Mouse (Mus musculus): Measurements from ENCODE around the gene Hist1h4f. TPM values are rescaled to one million over a fixed set of nuclear protein-coding genes. Genes with fewer than 3 reads are reported as not detected.

Hist1h4f gene
- polyA plus RNA-seq, 1 experiment: 0.26 TPM

DNA sequence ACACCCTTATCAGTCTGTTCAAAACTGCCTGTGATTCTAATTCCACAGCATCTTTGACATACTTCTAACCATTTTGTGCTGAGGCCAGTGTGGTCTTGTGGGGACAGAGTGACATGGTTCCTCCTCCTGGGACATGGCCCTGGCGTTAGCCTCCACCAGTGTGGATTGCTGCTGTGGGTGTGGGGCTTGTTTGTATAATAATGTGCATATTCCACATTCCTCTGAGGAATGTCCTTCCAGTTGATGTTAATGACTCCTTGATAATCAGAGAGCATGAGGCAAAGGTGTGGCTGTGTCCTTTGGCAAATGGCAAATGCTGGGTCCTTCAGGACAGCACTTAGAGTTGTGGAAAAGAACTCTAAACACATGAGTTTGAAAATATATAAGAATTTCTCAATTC lies 37.9 kb downstream of the Hist1h4f start:
- DNase-seq (ENCODE audit: low spot score): no peak

DNA sequence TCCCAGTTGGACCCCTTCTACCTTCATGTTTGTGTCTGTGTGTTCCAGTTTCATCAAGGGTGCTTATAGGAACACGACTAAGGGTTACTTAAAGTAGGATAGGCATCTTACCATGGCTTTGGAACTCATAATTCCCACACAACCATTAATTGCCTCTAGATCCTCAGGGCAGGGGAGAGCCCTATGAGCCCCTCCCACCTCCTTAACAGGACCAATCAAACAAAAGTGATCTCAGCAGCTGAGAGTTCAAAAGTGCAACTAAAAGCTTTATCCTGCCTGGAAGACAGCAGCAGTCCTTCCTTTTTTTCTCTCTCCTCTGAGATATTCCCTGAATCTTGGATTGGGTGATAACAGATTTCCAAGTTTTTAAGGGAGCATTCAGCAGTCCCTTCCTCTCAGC lies 41.3 kb downstream of the Hist1h4f start:
- DNase-seq (ENCODE audit: low spot score): no peak

DNA sequence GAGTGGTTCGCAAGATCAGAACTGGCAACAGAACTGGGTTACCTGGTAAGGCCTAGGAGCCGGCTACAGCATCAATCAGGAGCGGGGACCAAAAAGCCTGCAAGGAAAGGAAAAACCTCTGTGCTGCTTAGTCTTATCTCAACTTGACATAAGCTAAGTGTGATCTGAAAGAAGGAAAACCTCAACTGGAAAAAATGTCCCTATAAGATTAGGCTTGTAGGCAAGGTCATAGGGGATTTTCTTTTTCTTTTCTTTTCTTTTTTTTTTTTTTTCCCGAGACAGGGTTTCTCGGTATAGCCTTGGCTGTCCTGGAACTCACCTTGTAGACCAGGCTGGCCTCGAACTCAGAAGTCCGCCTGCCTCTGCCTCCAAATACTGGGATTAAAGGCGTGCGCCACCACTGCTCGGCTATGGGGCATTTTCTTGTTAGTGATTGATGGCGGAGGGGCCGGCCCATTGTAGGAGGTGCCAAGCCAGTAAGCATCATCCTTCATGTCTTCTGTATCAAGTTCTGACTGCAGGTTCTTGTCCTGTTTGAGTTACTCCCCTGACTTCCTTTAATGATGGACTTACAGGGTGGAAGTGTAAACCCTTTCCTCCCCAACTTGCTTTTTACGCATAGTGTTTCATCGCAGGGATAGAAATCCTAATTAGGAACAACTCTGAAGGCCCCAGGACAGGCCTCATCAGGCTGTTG lies 44.5 kb downstream of the Hist1h4f start:
- DNase-seq (ENCODE audit: low spot score): no peak

DNA sequence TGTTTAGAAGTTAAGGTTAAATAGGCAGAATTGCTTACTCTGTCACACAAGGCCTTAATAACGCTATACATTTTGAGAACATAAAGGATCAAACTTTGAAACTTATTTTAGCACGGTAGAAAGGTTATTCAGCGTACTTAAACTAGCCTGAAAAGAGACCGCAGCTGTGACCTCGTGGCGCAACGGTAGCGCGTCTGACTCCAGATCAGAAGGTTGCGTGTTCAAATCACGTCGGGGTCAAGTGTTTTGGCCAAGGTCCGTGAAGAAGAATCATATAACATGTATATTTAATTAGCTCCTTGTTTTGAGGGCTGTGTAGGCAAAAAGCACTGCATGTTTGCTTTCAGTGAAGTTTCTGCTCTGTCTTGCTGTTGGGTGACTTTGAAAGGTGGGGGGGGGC lies 45.1 kb downstream of the Hist1h4f start:
- DNase-seq (ENCODE audit: low spot score): no peak

DNA sequence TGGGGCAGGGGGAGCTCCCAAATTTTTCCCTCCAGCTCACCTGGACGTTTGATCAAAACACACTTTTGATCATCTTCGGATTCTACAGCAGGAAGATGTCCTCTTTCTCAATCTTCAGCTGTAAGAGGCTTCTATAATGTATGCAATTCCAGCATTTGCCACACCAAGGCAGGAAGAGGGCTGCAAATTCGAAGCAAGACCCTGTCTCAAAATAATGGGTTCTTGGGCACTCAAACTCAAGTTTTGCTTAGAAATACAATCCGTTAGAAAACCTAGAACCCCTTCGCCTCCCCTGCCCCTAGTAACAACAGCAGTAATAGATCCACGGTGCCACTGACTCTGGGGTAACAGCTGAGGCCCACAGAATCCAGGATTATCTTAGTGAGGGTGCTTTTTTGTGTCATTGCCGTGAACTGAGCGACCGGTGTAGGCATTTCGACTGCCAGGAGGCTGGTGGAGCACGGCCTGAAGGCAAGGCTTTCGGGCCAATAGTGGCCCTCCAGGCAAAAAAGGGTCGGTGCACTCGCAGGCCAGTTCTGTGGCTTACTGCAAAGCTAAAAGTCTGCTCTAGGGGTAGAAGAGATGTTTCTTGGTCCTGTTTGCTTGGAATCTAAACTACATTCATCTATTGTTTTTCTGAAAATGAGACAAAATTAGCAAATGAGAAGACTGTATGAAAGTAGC lies 45.6 kb downstream of the Hist1h4f start:
- DNase-seq (ENCODE audit: low spot score): no peak

DNA sequence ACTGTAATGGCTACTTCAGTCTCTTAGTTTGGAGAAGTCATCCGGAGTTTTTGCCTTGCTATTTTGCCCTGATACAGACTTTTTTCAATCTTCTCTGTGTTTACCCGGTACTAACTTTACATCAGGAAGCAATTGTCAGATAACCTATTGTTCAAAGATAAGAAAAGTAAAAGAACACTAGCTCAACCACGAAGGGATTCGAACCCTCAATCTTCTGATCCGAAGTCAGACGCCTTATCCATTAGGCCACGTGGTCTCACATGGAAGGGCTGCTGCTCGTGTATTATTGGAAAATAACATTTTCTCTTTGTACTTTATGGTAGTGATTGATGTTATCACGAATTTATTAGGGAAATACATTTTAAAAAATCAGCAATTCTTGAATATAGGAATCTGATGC lies 47.7 kb downstream of the Hist1h4f start:
- DNase-seq (ENCODE audit: low spot score): no peak

DNA sequence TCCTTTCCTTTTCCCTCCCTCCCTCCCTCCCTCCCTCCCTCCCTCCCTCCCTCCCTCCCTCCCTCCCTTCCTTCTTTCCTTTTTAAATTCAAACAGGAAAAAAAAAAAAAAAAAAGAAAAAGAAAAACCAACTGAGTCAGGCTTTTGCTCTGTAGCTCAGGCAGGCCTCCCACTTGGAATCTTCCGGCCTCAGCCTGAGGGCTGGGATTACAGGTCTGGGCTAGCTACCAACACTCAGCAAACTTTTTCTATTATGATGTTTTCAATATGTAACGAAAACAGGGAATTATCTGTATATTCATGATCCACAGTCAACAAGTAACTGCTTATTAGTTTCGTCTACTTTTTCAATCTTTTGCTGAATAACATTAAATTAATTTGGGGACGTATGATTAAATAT lies 48.5 kb downstream of the Hist1h4f start:
- DNase-seq (ENCODE audit: low spot score): no peak

DNA sequence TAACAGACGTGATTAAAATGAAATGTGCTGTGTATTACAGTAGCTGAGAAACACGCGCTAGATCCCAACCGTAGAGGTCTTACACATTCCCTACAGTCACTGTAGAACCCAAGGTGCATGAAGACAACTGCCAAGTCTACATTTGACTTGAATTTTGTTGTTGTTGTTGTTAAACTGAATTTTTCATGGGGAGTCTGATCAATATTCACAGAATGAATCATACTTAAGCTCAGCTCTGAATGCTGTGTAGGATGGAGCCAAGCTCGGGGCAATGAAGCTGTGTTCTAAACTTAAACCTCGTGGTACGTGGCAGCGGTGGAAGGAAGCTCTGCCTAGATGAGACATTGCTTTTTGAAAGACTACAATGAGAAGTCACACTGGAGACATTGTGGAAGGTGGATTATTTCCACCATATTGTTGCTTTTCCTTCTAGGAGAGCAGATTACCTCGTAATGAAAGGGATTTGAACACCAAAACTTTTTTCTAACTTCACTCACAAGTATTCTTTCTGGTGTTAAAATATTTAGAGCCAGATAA lies 49.3 kb downstream of the Hist1h4f start:
- DNase-seq (ENCODE audit: low spot score): no peak

DNA sequence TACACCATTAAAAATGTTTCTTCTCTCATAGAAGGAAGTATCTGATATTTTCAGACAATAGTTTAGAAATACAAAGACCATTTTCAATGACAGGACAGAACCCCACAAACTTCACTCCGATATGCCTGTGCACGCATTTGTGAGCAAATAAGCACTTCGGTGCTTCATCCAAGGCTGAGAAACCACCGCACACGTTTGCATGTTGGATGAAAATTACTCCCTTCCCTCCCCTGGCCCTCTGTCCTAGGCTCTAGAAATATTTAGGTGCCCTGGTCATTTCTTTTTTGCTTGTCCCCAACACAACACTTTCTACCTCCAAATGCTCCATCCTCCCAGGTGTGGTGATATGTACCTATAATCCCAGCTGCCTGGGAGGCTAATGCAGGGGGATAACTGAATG lies 49.9 kb downstream of the Hist1h4f start:
- DNase-seq (ENCODE audit: low spot score): no peak

Other genes starting within 250 kb of the Hist1h4f start
- 12.7 and 15.8 TPM in 2 replicates for gene Zfp322a, start 182.4 kb downstream of the Hist1h4f start, polyA plus RNA-seq (2012; rRNA removed)
- 7.9 TPM in 2 replicates for gene Abt1, start 127.8 kb downstream of the Hist1h4f start, polyA plus RNA-seq (2012; rRNA removed)
- gene Btn1a1, start 85.7 kb downstream of the Hist1h4f start, polyA plus RNA-seq (2012; rRNA removed): not detected in 2 replicates
- gene Btn2a2, start 62.8 kb downstream of the Hist1h4f start, polyA plus RNA-seq (2012; rRNA removed): 0.04 TPM in 1 of 2 replicates, not detected in the other
- 27.8 and 30.5 TPM in 2 replicates for gene Hist1h4h, start 20.6 kb downstream of the Hist1h4f start, polyA plus RNA-seq (2012; rRNA removed)
- 1.3 and 5.2 TPM in 2 replicates for gene Hist1h2af, start 17.7 kb downstream of the Hist1h4f start, polyA plus RNA-seq (2012; rRNA removed)
- gene Hist1h3g, start 16.2 kb downstream of the Hist1h4f start, polyA plus RNA-seq (2012; rRNA removed): 0.40 and 0.90 TPM in 2 replicates
- 0.60 and 0.69 TPM in 2 replicates for gene Hist1h2bh, start 8.3 kb downstream of the Hist1h4f start, polyA plus RNA-seq (2012; rRNA removed)
- gene Hist1h3f, start 7.6 kb downstream of the Hist1h4f start, polyA plus RNA-seq (2012; rRNA removed): 0.44 and 0.78 TPM in 2 replicates
- gene Hist1h1d, start 1.6 kb upstream of the Hist1h4f start, polyA plus RNA-seq (2012; rRNA removed): 0.62 and 0.90 TPM in 2 replicates
- gene Hist1h3e, start 10.7 kb upstream of the Hist1h4f start, polyA plus RNA-seq (2012; rRNA removed): 0.83 and 1.6 TPM in 2 replicates
- gene Hist1h2ae, start 19.6 kb upstream of the Hist1h4f start, polyA plus RNA-seq (2012; rRNA removed): 0.15 and 0.53 TPM in 2 replicates
- gene Hist1h2bg, start 19.7 kb upstream of the Hist1h4f start, polyA plus RNA-seq (2012; rRNA removed): 7.4 and 9.9 TPM in 2 replicates
- 0.75 TPM in 1 of 2 replicates, not detected in the other for gene Hist1h2bf, start 22.5 kb upstream of the Hist1h4f start, polyA plus RNA-seq (2012; rRNA removed)
- 1.6 and 1.9 TPM in 2 replicates for gene Hist1h2ad, start 22.7 kb upstream of the Hist1h4f start, polyA plus RNA-seq (2012; rRNA removed)
- 2.5 and 2.6 TPM in 2 replicates for gene Hist1h3d, start 24.1 kb upstream of the Hist1h4f start, polyA plus RNA-seq (2012; rRNA removed)
- 0.47 and 3.4 TPM in 2 replicates for gene Hist1h4d, start 29.9 kb upstream of the Hist1h4f start, polyA plus RNA-seq (2012; rRNA removed)
- 2.6 and 3.4 TPM in 2 replicates for gene Hist1h2be, start 69.5 kb upstream of the Hist1h4f start, polyA plus RNA-seq (2012; rRNA removed)
- gene Hist1h1e, start 70.9 kb upstream of the Hist1h4f start, polyA plus RNA-seq (2012; rRNA removed): 1.1 and 2.4 TPM in 2 replicates
- 0.45 and 0.86 TPM in 2 replicates for gene Hist1h2ac, start 132.3 kb upstream of the Hist1h4f start, polyA plus RNA-seq (2012; rRNA removed)
- 193 and 203 TPM in 2 replicates for gene Hist1h2bc, start 132.6 kb upstream of the Hist1h4f start, polyA plus RNA-seq (2012; rRNA removed)
- not detected in 2 replicates for gene Hist1h1t, start 144.2 kb upstream of the Hist1h4f start, polyA plus RNA-seq (2012; rRNA removed)
- gene Hist1h4c, start 146.8 kb upstream of the Hist1h4f start, polyA plus RNA-seq (2012; rRNA removed): 0.47 and 1.7 TPM in 2 replicates
- gene Hfe, start 159.2 kb upstream of the Hist1h4f start, polyA plus RNA-seq (2012; rRNA removed): 13.8 and 14.8 TPM in 2 replicates
- gene Hist1h1c, start 187.2 kb upstream of the Hist1h4f start, polyA plus RNA-seq (2012; rRNA removed): 125 and 170 TPM in 2 replicates
- 0.48 and 0.84 TPM in 2 replicates for gene Hist1h3c, start 194.0 kb upstream of the Hist1h4f start, polyA plus RNA-seq (2012; rRNA removed)
- gene Hist1h2bb, start 195.1 kb upstream of the Hist1h4f start, polyA plus RNA-seq (2012; rRNA removed): 0.43 and 0.49 TPM in 2 replicates
- 0.60 TPM in 1 of 2 replicates, not detected in the other for gene Hist1h2ab, start 199.5 kb upstream of the Hist1h4f start, polyA plus RNA-seq (2012; rRNA removed)
- gene Hist1h3b, start 200.6 kb upstream of the Hist1h4f start, polyA plus RNA-seq (2012; rRNA removed): 0.48 and 0.52 TPM in 2 replicates
- 0.75 and 0.94 TPM in 2 replicates for gene Hist1h4b, start 205.4 kb upstream of the Hist1h4f start, polyA plus RNA-seq (2012; rRNA removed)
- gene Hist1h4a, start 209.6 kb upstream of the Hist1h4f start, polyA plus RNA-seq (2012; rRNA removed): 0.48 and 1.2 TPM in 2 replicates
- 0.34 and 0.66 TPM in 2 replicates for gene Hist1h3a, start 210.7 kb upstream of the Hist1h4f start, polyA plus RNA-seq (2012; rRNA removed)
- not detected in 2 replicates for gene Hist1h1a, start 212.0 kb upstream of the Hist1h4f start, polyA plus RNA-seq (2012; rRNA removed)
- 0.25 and 0.36 TPM in 2 replicates for gene Trim38, start 218.3 kb upstream of the Hist1h4f start, polyA plus RNA-seq (2012; rRNA removed)

Data from urinary bladder, adult 2 months (tissue).